Mouse (Mus musculus): ENCODE measurements at regions not wholly inside any gene's neighbourhood (a gene's known extent, or its start where the extent isn't known, plus 50 kb on each side); places are given as distances from the start of the nearest gene placed in this dataset.

GRCm38 (mm10) chr5:120005696-120006469 is 110.4 kb upstream of the Rbm19 start:
- Histone ChIP-seq H3K36me3 (ENCODE audit: control insufficient read depth, insufficient read depth, low read length) (no peaks in the 10 kb centered on the region), H3K4me3 (ENCODE audit: insufficient read depth, low read depth, low read length) (no peak overlapping the region), H3K4me1 (ENCODE audit: control insufficient read depth, insufficient read depth, low read length) (no peaks in the 10 kb centered on the region), H3K27ac (ENCODE audit: insufficient read depth, low read depth, low read length) (no peak overlapping the region), H3K27me3 (replicated peaks; ENCODE audit: control insufficient read depth, insufficient read depth, low read length) (no peaks in the 10 kb centered on the region)
- 78% methylated on average over 6 of the region's 6 CpGs for WGBS
- DNase-seq, result no peak
- TF ChIP-seq POLR2A (IDR thresholded peaks at IDR 0.05; ENCODE audit: low read depth, low read length) (no peak), CTCF (conservative IDR thresholded peaks at IDR 0.05; ENCODE audit: insufficient read depth, insufficient read length, low read depth, low read length) (no peak)

- Histone ChIP-seq H3K4me3 (ENCODE audit: insufficient read depth, low read depth, low read length) (no peak overlapping the region), H3K4me1 (ENCODE audit: control insufficient read depth, insufficient read depth, low read length) (no peaks in the 10 kb centered on the region), H3K27ac (ENCODE audit: insufficient read depth, low read depth, low read length) (no peak overlapping the region), H3K36me3 (ENCODE audit: control insufficient read depth, insufficient read depth, low read length) (no peaks in the 10 kb centered on the region), H3K27me3 (replicated peaks; ENCODE audit: control insufficient read depth, insufficient read depth, low read length) (no peaks in the 10 kb centered on the region)
- TF ChIP-seq POLR2A (IDR thresholded peaks at IDR 0.05; ENCODE audit: low read depth, low read length) (no peak), CTCF (conservative IDR thresholded peaks at IDR 0.05; ENCODE audit: insufficient read depth, insufficient read length, low read depth, low read length) (no peak)
- 59% methylated on average over 6 of the region's 6 CpGs for WGBS
- DNase-seq, result no peak
Measured at GRCm38 (mm10) chr5:120007738-120008137, 108.5 kb upstream of the Rbm19 start.

GRCm38 (mm10) chr5:120008306-120008705 is 108.0 kb upstream of the Rbm19 start:
- Histone ChIP-seq H3K36me3 (ENCODE audit: control insufficient read depth, insufficient read depth, low read length) (no peaks in the 10 kb centered on the region), H3K27ac (ENCODE audit: insufficient read depth, low read depth, low read length) (no peak overlapping the region), H3K27me3 (replicated peaks; ENCODE audit: control insufficient read depth, insufficient read depth, low read length) (no peaks in the 10 kb centered on the region), H3K4me3 (ENCODE audit: insufficient read depth, low read depth, low read length) (no peak overlapping the region), H3K4me1 (ENCODE audit: control insufficient read depth, insufficient read depth, low read length) (no peaks in the 10 kb centered on the region)
- 34% methylated on average over 9 of the region's 9 CpGs for WGBS
- no peak for DNase-seq
- no peak for TF ChIP-seq POLR2A (IDR thresholded peaks at IDR 0.05; ENCODE audit: low read depth, low read length)
- no peak for TF ChIP-seq CTCF (conservative IDR thresholded peaks at IDR 0.05; ENCODE audit: insufficient read depth, insufficient read length, low read depth, low read length)

- Histone ChIP-seq H3K27ac (ENCODE audit: insufficient read depth, low read depth, low read length) (no peak overlapping the region), H3K36me3 (ENCODE audit: control insufficient read depth, insufficient read depth, low read length) (no peaks in the 10 kb centered on the region), H3K27me3 (replicated peaks; ENCODE audit: control insufficient read depth, insufficient read depth, low read length) (no peaks in the 10 kb centered on the region), H3K4me1 (ENCODE audit: control insufficient read depth, insufficient read depth, low read length) (no peaks in the 10 kb centered on the region), H3K4me3 (ENCODE audit: insufficient read depth, low read depth, low read length) (no peak overlapping the region)
- no peak for TF ChIP-seq CTCF (conservative IDR thresholded peaks at IDR 0.05; ENCODE audit: insufficient read depth, insufficient read length, low read depth, low read length)
- no peak for TF ChIP-seq POLR2A (IDR thresholded peaks at IDR 0.05; ENCODE audit: low read depth, low read length)
- WGBS, result 74% methylated on average over 10 of the region's 10 CpGs
- no peak for DNase-seq
Measured at GRCm38 (mm10) chr5:120015417-120015816, 100.8 kb upstream of the Rbm19 start.

- Histone ChIP-seq H3K27me3 (replicated peaks; ENCODE audit: control insufficient read depth, insufficient read depth, low read length) (no peaks in the 10 kb centered on the region), H3K4me3 (ENCODE audit: insufficient read depth, low read depth, low read length) (no peak overlapping the region), H3K36me3 (ENCODE audit: control insufficient read depth, insufficient read depth, low read length) (no peaks in the 10 kb centered on the region), H3K4me1 (ENCODE audit: control insufficient read depth, insufficient read depth, low read length) (no peaks in the 10 kb centered on the region), H3K27ac (ENCODE audit: insufficient read depth, low read depth, low read length) (no peak overlapping the region)
- TF ChIP-seq POLR2A (IDR thresholded peaks at IDR 0.05; ENCODE audit: low read depth, low read length) (no peak), CTCF (conservative IDR thresholded peaks at IDR 0.05; ENCODE audit: insufficient read depth, insufficient read length, low read depth, low read length) (no peak)
- no peak for DNase-seq
- 84% methylated on average over 2 of the region's 2 CpGs for WGBS
Measured at GRCm38 (mm10) chr5:120018126-120018525, 98.1 kb upstream of the Rbm19 start.

GRCm38 (mm10) chr5:120020748-120021147 is 95.5 kb upstream of the Rbm19 start:
- Histone ChIP-seq H3K27ac (ENCODE audit: insufficient read depth, low read depth, low read length) (no peak overlapping the region), H3K4me3 (ENCODE audit: insufficient read depth, low read depth, low read length) (no peak overlapping the region), H3K27me3 (replicated peaks; ENCODE audit: control insufficient read depth, insufficient read depth, low read length) (no peaks in the 10 kb centered on the region), H3K4me1 (ENCODE audit: control insufficient read depth, insufficient read depth, low read length) (no peaks in the 10 kb centered on the region), H3K36me3 (ENCODE audit: control insufficient read depth, insufficient read depth, low read length) (no peaks in the 10 kb centered on the region)
- no peak for DNase-seq
- 72% methylated on average over 5 of the region's 5 CpGs for WGBS
- TF ChIP-seq CTCF (conservative IDR thresholded peaks at IDR 0.05; ENCODE audit: insufficient read depth, insufficient read length, low read depth, low read length), result no peak
- TF ChIP-seq POLR2A (IDR thresholded peaks at IDR 0.05; ENCODE audit: low read depth, low read length), result no peak

GRCm38 (mm10) chr5:120022276-120022675 is 94.0 kb upstream of the Rbm19 start:
- no peaks in the 10 kb centered on the region for H3K36me3 ChIP-seq (ENCODE audit: control insufficient read depth, insufficient read depth, low read length)
- WGBS, result 92% methylated on average over 5 of the region's 5 CpGs
- TF ChIP-seq CTCF (conservative IDR thresholded peaks at IDR 0.05; ENCODE audit: insufficient read depth, insufficient read length, low read depth, low read length), result no peak

More at GRCm38 (mm10) chr5:120022276-120022675, 94.0 kb upstream of the Rbm19 start:
- no peaks in the 10 kb centered on the region for H3K4me1 ChIP-seq (ENCODE audit: control insufficient read depth, insufficient read depth, low read length)
- no peak overlapping the region for H3K4me3 ChIP-seq (ENCODE audit: insufficient read depth, low read depth, low read length)
- no peaks in the 10 kb centered on the region for H3K27me3 ChIP-seq (replicated peaks; ENCODE audit: control insufficient read depth, insufficient read depth, low read length)
- DNase-seq, result no peak
- H3K27ac ChIP-seq (ENCODE audit: insufficient read depth, low read depth, low read length), result no peak overlapping the region
